Mouse (Mus musculus) spleen, adult 2 months (tissue): ENCODE measurements at regions not wholly inside any gene's neighbourhood (a gene's known extent, or its start where the extent isn't known, plus 50 kb on each side); places are given as distances from the start of the nearest gene placed in this dataset.

Experiments used
- DNase-seq, 2 experiments: peaks; one replicate each; pipeline versions ENCODE4 v3.0.0 to v3.0.0-alpha.2; 2012 to 2021; ENCODE audit warnings: low spot score in 2 of 2, low read depth in 1 of 2
- H3K27ac ChIP-seq: fragments of 200-500 bp; 2 replicates; pipeline ENCODE4 v1.5.1; 2012; ENCODE audit warnings: low read length, inconsistent platforms; ENCODE audit not compliant: insufficient read depth
- H3K27me3 ChIP-seq: fragments of 200-500 bp; 2 replicates; pipeline ENCODE4 v1.6.1; 2012; ENCODE audit warnings: mild to moderate bottlenecking, moderate library complexity, low read length, inconsistent platforms; ENCODE audit not compliant: control insufficient read depth, insufficient read depth
- H3K36me3 ChIP-seq: fragments of 200-500 bp; 2 replicates; pipeline ENCODE4 v1.6.1; 2012; ENCODE audit warnings: mild to moderate bottlenecking, low read length, inconsistent platforms; ENCODE audit not compliant: control insufficient read depth, insufficient read depth
- H3K4me1 ChIP-seq: fragments of 200-500 bp; 2 replicates; pipeline ENCODE4 v1.6.1; 2011; ENCODE audit warnings: inconsistent platforms; ENCODE audit not compliant: control insufficient read depth, insufficient read depth, insufficient read length
- H3K4me3 ChIP-seq: fragments of 200-500 bp; 2 replicates; pipeline ENCODE4 v1.5.1; 2011; ENCODE audit warnings: mild to moderate bottlenecking, inconsistent platforms; ENCODE audit not compliant: insufficient read depth, insufficient read length; ENCODE audit errors: extremely low read depth
- CTCF ChIP-seq: fragments of 200-500 bp; IDR thresholded peaks from 2 replicates; pipeline ENCODE4 v1.5.1; 2011; ENCODE audit warnings: mild to moderate bottlenecking, inconsistent platforms; ENCODE audit not compliant: insufficient read depth, insufficient read length, insufficient replicate concordance; ENCODE audit errors: extremely low read depth
- POLR2A ChIP-seq: fragments of 200-500 bp; IDR thresholded peaks from 2 replicates; pipeline ENCODE4 v1.6.1; 2011; ENCODE audit warnings: low read depth, low read length, inconsistent platforms
- WGBS: fragments of 180-500 bp; shearing (Covaris S2); methylation state at CpG from one replicate; pipeline ENCODE4 v1.1.7; 2018; 5-methylcytosine and 5-hydroxymethylcytosine counted together

DNA sequence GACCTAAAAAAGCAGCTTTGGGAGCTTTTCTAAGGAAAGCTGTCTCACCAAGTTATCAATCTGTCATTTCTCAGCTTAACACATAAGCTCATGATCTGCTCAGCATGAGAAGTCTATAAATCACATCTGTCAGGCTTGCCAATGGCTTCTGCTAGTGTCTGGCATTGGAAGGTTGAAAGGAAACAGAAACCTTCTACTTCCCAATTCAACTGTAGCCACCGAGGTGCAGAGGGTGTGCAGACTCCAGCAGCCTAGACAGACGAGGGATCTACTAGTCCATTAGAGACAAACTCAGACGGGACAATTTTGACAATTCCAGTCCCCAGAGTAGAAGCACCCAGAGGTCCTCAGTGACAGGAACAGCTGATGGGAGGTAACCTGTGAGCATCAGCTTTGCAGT is 103.0 kb downstream of the Nab1 start:
- DNase-seq: no peak
- WGBS: 15% methylated on average over 3 of the region's 3 CpGs
- no peaks in the 10 kb centered on the region for H3K27me3 ChIP-seq
- no peak overlapping the region for H3K27ac ChIP-seq
- H3K4me1 ChIP-seq: no peaks in the 10 kb centered on the region
- TF ChIP-seq POLR2A: no peak
- no peak for TF ChIP-seq CTCF
- no peaks in the 10 kb centered on the region for H3K36me3 ChIP-seq
- H3K4me3 ChIP-seq: no peak overlapping the region

DNA sequence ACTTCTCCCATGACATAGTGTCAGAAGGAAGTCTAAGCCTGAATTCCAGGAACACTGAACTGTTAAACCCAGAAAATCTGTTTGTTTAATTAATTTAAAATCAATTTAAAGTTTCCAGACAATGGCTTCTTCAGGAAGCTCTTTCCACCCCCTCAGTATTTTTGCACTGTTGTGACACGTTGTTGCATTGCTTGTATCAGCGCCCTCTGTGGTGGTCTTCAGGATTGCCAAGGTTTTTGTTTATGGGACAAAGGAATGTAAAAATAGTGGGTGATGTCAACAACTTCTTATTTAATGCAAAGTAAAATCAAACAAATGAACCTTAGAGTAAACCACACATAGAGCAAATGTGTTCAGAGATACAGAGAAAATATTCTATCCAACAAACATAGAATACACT is 107.5 kb downstream of the Nab1 start:
- Histone ChIP-seq H3K4me1 (no peaks in the 10 kb centered on the region; the same call in 1 of the 2 replicates), H3K27ac (no peak overlapping the region), H3K4me3 (no peak overlapping the region), H3K36me3 (no peaks in the 10 kb centered on the region), H3K27me3 (no peaks in the 10 kb centered on the region)
- no peak for DNase-seq
- WGBS: 54% methylated on average over 2 of the region's 2 CpGs
- TF ChIP-seq CTCF (no peak), POLR2A (no peak)

DNA sequence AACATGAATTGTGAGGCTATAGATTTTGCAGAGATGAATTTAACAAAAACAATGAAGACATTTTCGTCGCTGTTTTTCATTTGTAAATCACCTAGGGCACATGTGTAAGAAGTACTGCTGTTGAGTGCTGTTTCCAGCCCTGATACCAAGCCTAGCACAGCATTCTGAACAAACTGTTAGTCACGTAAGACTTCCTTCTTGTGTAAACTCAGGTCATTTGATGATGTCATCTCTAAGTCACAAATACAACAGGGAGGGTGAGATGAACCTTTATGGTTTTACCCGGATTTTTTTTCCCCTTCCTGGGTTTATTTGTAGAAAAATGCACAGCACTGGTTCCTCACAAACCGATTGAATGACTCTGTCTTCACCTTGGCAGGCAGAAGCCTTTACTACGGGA is 111.6 kb downstream of the Nab1 start:
- Histone ChIP-seq H3K4me3 (no peak overlapping the region), H3K27me3 (no peaks in the 10 kb centered on the region), H3K36me3 (no peaks in the 10 kb centered on the region), H3K27ac (no peak overlapping the region), H3K4me1 (no peaks in the 10 kb centered on the region; the same call in 1 of the 2 replicates)
- 65% methylated on average over 6 of the region's 6 CpGs for WGBS
- DNase-seq: no peak
- TF ChIP-seq CTCF (no peak), POLR2A (no peak)

DNA sequence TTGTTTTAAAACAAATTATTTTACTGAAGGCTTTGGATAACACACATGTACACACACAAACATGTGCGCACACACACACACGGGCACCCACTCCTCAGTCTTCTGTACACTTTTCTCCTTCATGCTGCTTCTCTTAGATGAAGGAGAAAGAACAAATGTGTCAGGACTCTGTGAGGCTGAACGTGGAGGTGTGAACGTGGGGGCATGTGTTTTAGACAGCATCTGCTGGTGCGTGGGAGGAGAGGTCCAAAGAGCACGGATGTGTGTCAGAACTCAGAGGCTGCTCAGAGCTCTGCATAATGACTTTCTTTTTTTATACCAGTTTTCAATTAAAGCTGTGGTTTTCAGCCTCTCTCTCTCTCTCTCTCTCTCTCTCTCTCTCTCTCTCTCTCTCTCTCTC is 112.4 kb downstream of the Nab1 start:
- no peaks in the 10 kb centered on the region for H3K27me3 ChIP-seq
- no peaks in the 10 kb centered on the region; the same call in 1 of the 2 replicates for H3K4me1 ChIP-seq
- H3K36me3 ChIP-seq: no peaks in the 10 kb centered on the region
- TF ChIP-seq CTCF: no peak
- TF ChIP-seq POLR2A: no peak
- WGBS: 67% methylated on average over 6 of the region's 6 CpGs
- H3K27ac ChIP-seq: no peak overlapping the region
- no peak overlapping the region for H3K4me3 ChIP-seq
- peak in 1 of 2 experiments; percentile 7 for DNase-seq

DNA sequence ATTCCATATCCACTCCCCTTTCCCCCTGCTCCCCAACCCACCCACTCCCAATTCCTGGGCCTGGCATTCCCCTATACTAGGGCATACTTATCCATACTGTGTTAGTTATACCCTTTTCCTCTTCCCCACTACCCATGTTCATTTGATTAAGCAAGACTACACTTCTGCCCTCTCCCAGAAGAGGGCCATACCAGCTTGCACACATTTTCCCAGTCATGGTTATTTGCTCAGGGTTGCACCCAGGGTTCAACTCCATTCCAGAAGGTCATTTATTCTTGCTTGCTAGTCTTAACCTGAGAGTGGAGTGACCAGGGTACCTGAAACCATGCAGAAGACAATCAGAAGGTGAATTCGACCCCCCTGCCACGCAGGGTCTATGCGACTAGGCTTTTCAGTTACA is 113.4 kb downstream of the Nab1 start:
- Histone ChIP-seq H3K36me3 (no peaks in the 10 kb centered on the region), H3K4me1 (no peaks in the 10 kb centered on the region), H3K27me3 (no peaks in the 10 kb centered on the region), H3K4me3 (no peak overlapping the region), H3K27ac (no peak overlapping the region)
- WGBS: 91% methylated on average over 3 of the region's 3 CpGs
- DNase-seq: no peak
- TF ChIP-seq POLR2A (no peak), CTCF (no peak)

DNA sequence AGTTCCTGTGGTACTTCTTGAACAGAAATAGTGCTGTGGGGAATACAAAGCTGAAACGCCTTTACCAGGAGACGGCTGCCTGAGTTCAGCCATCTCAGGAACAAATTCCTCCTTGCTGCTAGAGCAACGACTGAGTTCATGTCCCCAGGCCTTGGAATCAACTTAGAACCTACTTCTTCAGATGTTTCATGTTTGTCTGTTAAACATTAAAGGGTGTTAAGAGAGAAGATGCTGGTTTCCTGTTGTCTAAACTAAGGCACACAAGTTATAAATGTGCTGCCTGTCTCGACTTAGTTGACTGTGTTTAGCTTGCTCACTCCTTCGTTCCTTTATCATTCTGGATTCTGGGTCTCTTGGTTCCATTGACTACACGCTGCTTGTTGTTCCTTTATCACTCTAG is 125.2 kb downstream of the Nab1 start:
- Histone ChIP-seq H3K4me1 (0 out of 2 replicates have a peak, but pooled peaks cover 3% of the 10 kb centered on the region), H3K36me3 (no peaks in the 10 kb centered on the region), H3K27me3 (no peaks in the 10 kb centered on the region), H3K27ac (no peak overlapping the region), H3K4me3 (no peak overlapping the region)
- DNase-seq: no peak
- 79% methylated on average over 6 of the region's 6 CpGs for WGBS
- TF ChIP-seq CTCF: no peak
- TF ChIP-seq POLR2A: no peak

DNA sequence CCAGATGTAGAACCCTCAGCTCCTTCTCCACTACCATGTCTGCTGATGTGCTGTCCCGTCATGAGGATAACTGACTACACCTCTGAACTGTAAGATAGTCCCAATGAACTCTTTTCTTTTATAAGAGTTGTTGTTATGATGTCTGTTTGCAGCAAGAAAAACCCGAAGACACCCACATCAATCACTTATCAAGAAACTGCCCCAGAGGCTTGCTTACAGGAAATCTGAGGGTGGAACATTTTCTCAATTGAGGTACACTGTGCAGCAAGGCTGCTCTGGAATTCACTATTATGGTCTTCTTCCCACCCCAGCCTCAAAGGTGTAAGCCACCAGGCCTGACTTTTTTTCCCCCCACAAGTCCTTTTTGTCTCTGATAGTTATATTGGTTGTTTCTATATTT is 125.8 kb downstream of the Nab1 start:
- no peak overlapping the region for H3K4me3 ChIP-seq
- TF ChIP-seq POLR2A (no peak), CTCF (no peak)
- 59% methylated on average over 2 of the region's 2 CpGs for WGBS
- no peak overlapping the region for H3K27ac ChIP-seq
- H3K27me3 ChIP-seq: no peaks in the 10 kb centered on the region
- 0 out of 2 replicates have a peak, but pooled peaks cover 3% of the 10 kb centered on the region for H3K4me1 ChIP-seq
- H3K36me3 ChIP-seq: no peaks in the 10 kb centered on the region
- DNase-seq: peak in 1 of 2 experiments; percentile 8

DNA sequence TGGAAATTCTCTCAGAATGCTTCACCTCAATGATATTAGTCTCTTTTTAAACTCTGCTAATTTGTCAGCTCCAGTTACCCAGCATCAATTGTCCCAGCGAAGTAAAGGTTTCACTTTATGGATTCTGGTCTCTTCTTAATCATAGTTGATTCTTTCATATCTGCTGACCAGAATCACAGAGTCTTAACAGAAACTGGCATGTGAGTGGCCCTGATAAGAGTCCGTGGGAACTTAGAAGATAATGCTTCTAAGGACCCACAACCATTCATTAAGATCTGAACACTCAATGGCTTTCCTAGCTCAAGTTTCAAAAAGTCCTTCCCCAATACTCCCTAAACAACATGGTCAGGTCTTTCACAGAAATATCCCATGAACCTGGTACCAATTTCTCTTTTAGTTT is 126.7 kb downstream of the Nab1 start:
- H3K4me1 ChIP-seq: 0 out of 2 replicates have a peak, but pooled peaks cover 3% of the 10 kb centered on the region
- no peak for DNase-seq
- no peaks in the 10 kb centered on the region for H3K27me3 ChIP-seq
- no peak overlapping the region for H3K27ac ChIP-seq
- no peaks in the 10 kb centered on the region for H3K36me3 ChIP-seq
- TF ChIP-seq POLR2A (no peak), CTCF (no peak)
- no peak overlapping the region for H3K4me3 ChIP-seq
- WGBS: 79% methylated on average over 2 of the region's 2 CpGs
